Mouse (Mus musculus): Measurements from ENCODE around the gene Ttyh3. TPM values are rescaled to one million over a fixed set of nuclear protein-coding genes. Genes with fewer than 3 reads are reported as not detected.

The Ttyh3 gene
- polyA plus RNA-seq, 1 experiment, result 46.0 TPM

DNA sequence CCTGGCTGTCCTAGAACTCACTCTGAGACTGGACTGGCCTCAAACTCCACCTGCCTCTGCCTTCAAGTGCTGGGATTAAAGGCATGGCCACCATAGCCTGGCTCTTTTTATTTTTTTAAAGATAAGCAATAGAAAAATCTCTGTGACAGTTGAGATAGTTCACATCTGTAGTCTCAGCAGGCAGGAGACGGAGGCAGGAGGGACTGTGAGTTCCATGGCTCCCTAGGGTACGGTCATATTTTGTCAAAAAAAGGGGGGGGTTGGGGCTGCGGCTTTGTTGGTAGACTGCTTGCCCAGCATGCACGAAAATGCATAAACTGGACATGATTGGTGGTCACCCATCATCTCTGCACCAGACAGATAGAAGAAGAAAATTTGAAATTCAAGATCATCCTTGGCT is 77.6 kb downstream of the Ttyh3 start:
- Histone ChIP-seq H3K36me3 (ENCODE audit: control insufficient read depth, insufficient read depth) (no peaks in the 10 kb centered on the region), H3K79me3 (ENCODE audit: low read depth) (no peaks in the 10 kb centered on the region), H3ac (ENCODE audit: control insufficient read depth, insufficient read length, low read depth) (no peak overlapping the region), H3K79me2 (ENCODE audit: control insufficient read depth, insufficient read depth) (no peaks in the 10 kb centered on the region), H3K4me3 (ENCODE audit: insufficient read depth, poor library complexity, severe bottlenecking) (no peak overlapping the region), H3K27me3 (ENCODE audit: control insufficient read depth, insufficient read depth, insufficient read length) (no peaks in the 10 kb centered on the region)
- TF ChIP-seq USF1 (IDR thresholded peaks at IDR 0.05; ENCODE audit: low read depth) (no peak), FOSL1 (IDR thresholded peaks at IDR 0.05; ENCODE audit: insufficient read depth, low read length, poor library complexity, severe bottlenecking) (no peak), MAX (IDR thresholded peaks at IDR 0.05) (no peak), MYOG (IDR thresholded peaks at IDR 0.05; ENCODE audit: control insufficient read depth, extremely low read depth, insufficient read length) (no peak), CTCF (IDR thresholded peaks at IDR 0.05; ENCODE audit: control insufficient read depth, insufficient read depth, insufficient read length) (no peak), MYOD1 (IDR thresholded peaks at IDR 0.05; ENCODE audit: control insufficient read depth, insufficient read length, low read depth) (no peak), CEBPB (IDR thresholded peaks at IDR 0.05; ENCODE audit: low read depth) (no peak)

Other genes with a start within 250 kb of the Ttyh3 start
- gene Eif3b, start 229.7 kb downstream of the Ttyh3 start, polyA plus RNA-seq (2012; fragmentation: generic; extraction: Trizol), result 331 TPM
- gene Gm4869, start 203.4 kb downstream of the Ttyh3 start, polyA plus RNA-seq (2012; fragmentation: generic; extraction: Trizol), result 0.01 TPM
- gene Chst12, start 143.5 kb downstream of the Ttyh3 start, polyA plus RNA-seq (2012; fragmentation: generic; extraction: Trizol), result 14.7 TPM
- gene Grifin, start 84.0 kb downstream of the Ttyh3 start, polyA plus RNA-seq (2012; fragmentation: generic; extraction: Trizol), result not detected
- gene Lfng, start 41.7 kb downstream of the Ttyh3 start, polyA plus RNA-seq (2012; fragmentation: generic; extraction: Trizol), result 18.7 TPM
- gene Iqce, start 53.3 kb upstream of the Ttyh3 start, polyA plus RNA-seq (2012; fragmentation: generic; extraction: Trizol), result 7.5 TPM
- 9.4 TPM for gene Brat1, start 56.0 kb upstream of the Ttyh3 start, polyA plus RNA-seq (2012; fragmentation: generic; extraction: Trizol)
- 0.43 TPM for gene Amz1, start 75.1 kb upstream of the Ttyh3 start, polyA plus RNA-seq (2012; fragmentation: generic; extraction: Trizol)
- gene Gna12, start 181.4 kb upstream of the Ttyh3 start, polyA plus RNA-seq (2012; fragmentation: generic; extraction: Trizol), result 42.1 TPM